Mouse (Mus musculus) embryonic fibroblast, embryonic 13.5 days (primary cell): ENCODE measurements around the gene Olig1. TPM values are rescaled to one million over a fixed set of nuclear protein-coding genes. Genes with fewer than 3 reads are reported as not detected.

ENCODE experiments used
- H3K27ac ChIP-seq: 2 replicates; pipeline ENCODE4 v1.5.1; 2012; ENCODE audit warnings: low read length, control low read depth, inconsistent platforms; ENCODE audit not compliant: insufficient read depth
- H3K4me1 ChIP-seq: 2 replicates; pipeline ENCODE4 v1.6.1; 2011; ENCODE audit warnings: low read length; ENCODE audit not compliant: control insufficient read depth, insufficient read depth
- H3K4me3 ChIP-seq: 2 replicates; pipeline ENCODE4 v1.5.1; 2011; ENCODE audit warnings: mild to moderate bottlenecking, control low read depth, low read length; ENCODE audit not compliant: insufficient read depth
- CTCF ChIP-seq: IDR thresholded peaks from 2 replicates; pipeline ENCODE4 v1.5.1; 2011; ENCODE audit warnings: mild to moderate bottlenecking, control low read depth, low read length, moderate library complexity, borderline replicate concordance; ENCODE audit not compliant: insufficient read depth
- POLR2A ChIP-seq: IDR thresholded peaks from 2 replicates; pipeline ENCODE4 v1.6.1; 2011; ENCODE audit warnings: low read depth, mild to moderate bottlenecking, control low read depth, low read length, moderate library complexity
- polyA plus RNA-seq: library from polyadenylated mRNA; stranded (reverse); fragments of >200 nt; gene quantifications from 2 replicates; pipeline ENCODE4 v1.2.4, GENCODE M21; 2011; ENCODE audit warnings: low read depth; ENCODE audit not compliant: missing spikeins, insufficient read length

The Olig1 gene
- polyA plus RNA-seq, 1 experiment: 0.47 TPM

DNA sequence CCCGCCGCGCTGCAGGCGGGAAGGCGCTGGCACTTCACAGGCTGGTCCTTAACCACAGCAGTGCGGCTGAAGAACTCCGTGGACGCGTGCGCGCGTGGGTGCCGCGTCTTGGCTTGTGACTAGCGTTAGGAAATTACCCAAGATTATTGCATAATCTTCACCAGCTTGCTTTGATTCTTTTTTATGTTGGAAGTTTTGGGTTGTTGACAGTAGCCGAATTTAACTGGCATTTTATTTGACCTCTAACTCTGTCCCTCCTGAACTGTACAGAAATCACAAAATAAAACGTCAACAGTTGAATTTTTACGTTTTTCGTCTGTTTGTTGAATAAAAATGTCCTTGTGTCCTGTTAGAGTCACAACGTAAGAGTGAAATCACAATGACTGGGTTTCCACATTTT, 2.1 kb downstream of the Olig1 start:
- no peak overlapping the region for H3K27ac ChIP-seq
- no peaks in the 10 kb centered on the region for H3K4me1 ChIP-seq
- TF ChIP-seq CTCF (no peak), POLR2A (no peak)
- H3K4me3 ChIP-seq: no peak overlapping the region

DNA sequence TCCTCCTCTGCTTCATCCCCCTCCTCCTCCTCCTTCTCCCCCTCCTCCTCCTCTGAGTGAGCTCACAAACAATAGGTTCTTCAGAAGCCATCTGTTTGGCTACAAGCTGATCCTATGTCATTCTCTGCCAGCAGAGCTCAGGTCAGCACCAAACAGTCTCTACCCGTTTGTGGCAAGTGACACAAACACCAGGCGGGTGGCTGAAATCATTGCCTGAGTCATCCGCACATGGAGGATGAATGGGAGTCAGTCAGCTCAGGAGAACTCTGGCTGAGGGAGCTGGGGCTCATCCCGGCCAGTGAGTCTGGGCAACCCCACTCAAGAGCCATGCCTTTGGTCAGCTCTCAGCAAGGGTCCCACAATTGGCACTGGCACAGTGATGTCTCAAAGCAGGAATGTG, 10.9 kb downstream of the Olig1 start:
- Histone ChIP-seq H3K4me1 (no peaks in the 10 kb centered on the region), H3K27ac (no peak overlapping the region), H3K4me3 (no peak overlapping the region)
- TF ChIP-seq CTCF (no peak), POLR2A (no peak)

DNA sequence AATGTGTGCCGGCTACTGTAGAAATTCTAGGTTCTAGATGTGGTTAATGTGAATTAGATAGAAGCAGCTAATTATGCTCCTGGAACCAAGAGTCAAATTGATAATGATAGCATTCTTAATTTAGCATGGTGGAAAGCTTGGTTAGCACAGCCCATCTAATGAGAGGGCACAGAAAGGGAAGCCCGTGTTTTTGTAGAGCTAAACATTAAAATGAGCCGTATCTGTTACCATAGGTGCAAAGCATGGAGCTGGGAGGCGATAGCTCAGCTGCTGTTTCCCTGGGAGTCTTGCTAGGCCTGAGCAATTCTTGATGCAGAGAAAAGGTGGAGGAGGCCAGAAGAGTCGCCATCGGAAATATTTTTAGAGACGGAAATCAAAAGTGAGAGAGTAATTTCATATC, 22.5 kb downstream of the Olig1 start:
- no peaks in the 10 kb centered on the region for H3K4me1 ChIP-seq

DNA sequence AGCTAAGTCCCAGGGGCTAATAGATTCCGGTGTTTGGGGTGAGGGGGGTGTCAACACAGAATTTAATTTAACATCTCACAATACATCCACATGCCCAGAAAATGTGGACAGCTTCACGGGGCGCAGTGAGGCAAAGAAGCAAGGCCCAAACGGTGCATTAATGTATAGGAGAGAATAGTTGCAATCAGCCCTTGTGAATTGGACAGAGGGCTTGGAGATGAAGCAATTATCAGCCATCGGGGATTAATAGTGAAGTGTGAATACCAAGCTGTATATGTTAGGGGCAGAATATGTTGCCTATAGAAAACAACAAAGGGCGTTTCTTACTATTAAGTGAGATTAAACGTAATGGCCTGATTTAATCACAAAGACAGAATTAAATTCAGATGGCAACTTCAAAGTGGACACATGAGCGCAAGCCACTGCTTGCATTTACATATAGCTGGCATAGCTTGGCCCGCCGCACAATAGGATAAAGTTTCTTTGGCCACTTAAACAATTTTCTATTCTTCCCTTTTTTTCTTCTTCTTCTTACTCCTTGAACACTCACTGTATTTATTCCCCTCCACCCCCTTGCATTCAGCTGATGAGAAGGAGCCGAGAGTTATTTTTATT, 23.3 kb downstream of the Olig1 start:
- Histone ChIP-seq H3K4me1 (no peaks in the 10 kb centered on the region), H3K4me3 (no peak overlapping the region), H3K27ac (no peak overlapping the region)
- no peak for TF ChIP-seq CTCF
- no peak for TF ChIP-seq POLR2A

More for the DNA sequence above, 22.5 kb downstream of the Olig1 start:
- TF ChIP-seq CTCF (no peak), POLR2A (no peak)
- Histone ChIP-seq H3K27ac (no peak overlapping the region), H3K4me3 (no peak overlapping the region)

DNA sequence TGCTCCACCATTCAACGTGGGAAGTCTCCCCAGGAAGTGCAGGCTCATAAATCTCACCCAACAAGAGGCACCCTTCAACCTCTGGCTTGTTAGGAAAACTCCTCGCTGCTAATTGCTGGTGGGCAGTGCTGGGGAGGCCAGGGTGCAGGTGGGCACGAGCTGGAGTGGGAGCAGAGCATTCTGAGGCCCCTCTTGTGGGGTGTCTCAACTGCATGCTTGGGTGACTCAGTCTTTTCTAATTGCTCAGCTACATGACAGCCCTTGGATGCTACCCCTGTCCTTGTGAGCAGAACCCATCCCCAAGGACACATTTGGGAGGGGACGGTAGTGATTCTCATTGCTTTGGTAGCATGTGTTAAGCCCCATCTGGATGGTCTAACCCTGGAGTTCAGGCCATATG, 28.2 kb downstream of the Olig1 start:
- H3K4me1 ChIP-seq: no peaks in the 10 kb centered on the region
- H3K4me3 ChIP-seq: no peak overlapping the region
- TF ChIP-seq CTCF: no peak
- no peak for TF ChIP-seq POLR2A
- no peak overlapping the region for H3K27ac ChIP-seq

DNA sequence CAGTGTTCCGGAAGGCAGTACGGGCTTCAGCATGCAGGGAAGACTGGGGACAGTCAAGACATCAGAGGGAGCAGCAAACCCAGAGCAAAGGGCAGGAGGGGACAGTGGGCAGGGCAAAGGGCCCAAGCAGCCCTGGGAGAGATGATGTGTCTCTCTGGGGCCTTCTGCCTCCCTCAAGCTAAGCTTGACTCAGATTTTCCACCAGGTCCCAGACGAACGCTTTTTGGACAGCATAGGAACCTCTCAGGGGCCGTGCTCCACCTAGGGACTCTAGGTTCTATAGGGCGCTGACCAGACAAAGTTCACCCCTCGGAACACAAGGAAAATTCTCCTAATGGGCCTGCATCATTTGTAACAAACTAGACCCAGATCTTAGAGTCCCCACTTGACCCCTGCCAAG, 29.8 kb downstream of the Olig1 start:
- no peak overlapping the region for H3K27ac ChIP-seq
- TF ChIP-seq POLR2A (no peak), CTCF (no peak)
- no peak overlapping the region for H3K4me3 ChIP-seq
- H3K4me1 ChIP-seq: no peaks in the 10 kb centered on the region

DNA sequence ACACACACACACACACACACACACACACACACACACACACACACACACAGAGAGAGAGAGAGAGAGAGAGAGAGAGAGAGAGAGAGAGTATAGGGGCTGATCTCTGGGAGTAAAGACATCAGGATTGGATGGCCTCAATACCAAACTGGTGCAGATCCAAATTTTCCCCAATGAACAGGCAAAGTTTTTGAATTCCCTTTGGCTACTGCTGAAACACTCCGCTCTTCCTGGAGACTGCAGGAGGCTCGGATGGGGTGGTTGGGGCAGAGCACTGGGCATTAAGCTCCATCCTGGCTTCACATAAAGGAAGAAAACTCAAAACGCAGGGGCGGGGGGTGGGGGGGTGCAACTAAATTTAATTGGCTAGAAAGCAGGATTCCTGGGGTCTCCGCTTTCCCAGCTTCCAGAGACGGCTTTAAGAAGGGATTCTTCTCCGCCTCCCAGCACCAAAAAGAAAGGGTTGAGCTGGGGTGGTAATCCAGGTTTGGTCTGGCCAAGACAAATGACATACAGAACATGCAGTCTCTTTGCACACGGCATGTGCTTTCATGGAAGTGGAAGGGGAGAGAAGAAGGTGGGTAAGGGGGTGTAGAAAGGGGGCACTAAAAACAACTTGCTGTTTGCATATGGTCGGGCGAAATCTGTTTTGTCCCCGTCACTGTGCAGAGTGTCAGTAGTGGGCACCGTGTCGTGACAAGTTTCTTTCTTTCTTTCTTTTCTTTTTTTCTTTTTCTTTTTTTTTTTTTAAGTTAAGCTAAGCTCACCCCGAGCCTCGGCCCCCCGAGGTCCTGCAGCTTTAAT, 31.3 kb downstream of the Olig1 start:
- H3K4me1 ChIP-seq: no peaks in the 10 kb centered on the region
- no peak overlapping the region for H3K27ac ChIP-seq
- TF ChIP-seq POLR2A (no peak), CTCF (no peak)
- H3K4me3 ChIP-seq: no peak overlapping the region

DNA sequence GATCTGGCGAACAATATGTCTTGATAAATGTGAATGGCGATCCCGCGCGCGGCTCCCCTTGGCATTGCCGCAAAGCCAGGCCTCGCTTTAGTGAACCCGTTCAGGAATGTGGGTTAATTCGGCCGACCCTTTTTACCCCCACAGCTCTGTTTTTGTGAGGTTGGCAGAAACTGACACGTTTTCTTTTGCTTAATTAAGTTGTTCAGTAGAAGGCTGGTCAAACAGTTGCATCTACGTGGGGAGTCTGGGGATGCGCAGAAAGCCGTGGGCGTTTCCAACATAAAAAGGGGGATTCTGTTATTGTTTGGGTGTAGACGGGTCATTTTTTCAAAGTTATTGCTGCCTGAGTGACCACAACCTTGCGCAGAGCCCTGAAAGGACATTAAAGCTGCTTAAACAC, 31.9 kb downstream of the Olig1 start:
- H3K27ac ChIP-seq: no peak overlapping the region
- no peak overlapping the region for H3K4me3 ChIP-seq
- H3K4me1 ChIP-seq: no peaks in the 10 kb centered on the region
- no peak for TF ChIP-seq POLR2A
- no peak for TF ChIP-seq CTCF

DNA sequence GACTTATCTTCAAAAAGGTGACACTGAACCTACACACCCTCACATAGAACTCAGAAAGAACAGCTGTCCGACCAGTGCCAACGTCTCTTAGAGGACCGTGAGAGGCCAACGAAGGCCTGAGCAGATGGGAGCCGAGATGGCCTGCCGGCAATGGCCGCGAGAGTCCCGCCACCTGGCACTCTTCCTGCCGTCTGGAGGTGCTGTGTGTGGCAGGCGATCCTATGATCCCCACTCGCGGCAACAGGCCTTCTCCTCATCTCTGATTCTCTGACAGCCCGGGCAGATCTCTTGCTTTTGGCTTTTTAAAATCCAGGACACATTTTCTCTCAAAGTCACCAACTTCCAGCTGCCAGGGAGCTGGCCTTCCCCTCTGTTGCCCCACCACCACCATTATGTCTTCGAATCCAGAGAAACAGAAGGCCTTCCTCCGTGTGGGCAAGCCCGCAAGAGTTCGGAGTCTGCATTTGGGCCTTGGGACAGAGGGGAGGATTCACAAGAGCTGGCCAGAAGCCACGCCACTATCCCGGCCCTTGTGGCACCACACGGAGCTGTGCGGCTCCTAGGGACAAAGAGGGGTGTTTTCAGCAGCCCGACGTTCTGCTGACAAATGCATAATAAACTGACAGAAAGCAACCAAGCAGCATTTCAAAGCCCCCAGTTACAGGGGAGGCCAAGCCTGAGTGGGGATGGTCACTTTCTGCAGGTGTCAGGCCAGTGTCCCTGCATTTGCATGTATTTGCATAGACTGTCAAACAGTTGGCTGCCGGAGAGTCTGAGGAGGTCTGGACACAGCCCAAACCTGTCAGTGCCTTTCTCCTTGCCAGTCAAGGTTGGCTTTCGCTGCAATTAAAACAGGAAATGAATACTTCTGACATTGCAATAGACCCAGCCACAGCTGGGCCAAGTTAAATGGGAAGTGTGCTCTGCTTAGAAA, 34.5 kb downstream of the Olig1 start:
- Histone ChIP-seq H3K4me3 (no peak overlapping the region), H3K27ac (no peak overlapping the region), H3K4me1 (no peaks in the 10 kb centered on the region)
- no peak for TF ChIP-seq POLR2A
- TF ChIP-seq CTCF: no peak

DNA sequence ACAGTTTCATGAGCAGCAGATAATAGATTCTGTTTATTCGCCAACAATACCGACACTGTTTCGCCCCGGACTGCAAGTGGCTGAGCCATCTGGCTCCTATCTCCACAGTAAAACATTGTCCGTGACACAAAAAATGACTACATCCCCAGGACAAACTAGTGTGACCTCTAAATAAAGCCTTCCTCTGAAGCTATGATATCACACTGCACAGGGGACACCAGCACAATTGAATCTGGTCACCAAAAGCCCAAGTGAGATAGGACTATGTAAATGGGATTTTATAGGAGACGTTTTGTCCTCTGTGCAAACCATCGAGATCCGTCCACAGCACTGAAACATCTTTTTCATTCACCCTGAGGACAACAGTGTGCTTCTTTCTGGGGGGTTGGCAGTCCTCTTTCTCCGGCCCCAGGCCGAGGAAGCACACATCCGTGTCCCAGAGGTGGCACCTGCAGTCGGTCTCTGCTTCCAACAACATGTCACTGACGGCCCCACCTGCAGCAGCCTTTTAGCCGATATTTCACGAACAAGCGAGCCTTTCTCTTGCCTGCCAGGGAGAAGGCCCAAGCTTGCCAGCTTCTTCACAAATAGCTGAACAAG, 36.0 kb downstream of the Olig1 start:
- H3K4me1 ChIP-seq: no peaks in the 10 kb centered on the region
- TF ChIP-seq POLR2A (no peak), CTCF (no peak)
- H3K4me3 ChIP-seq: no peak overlapping the region
- H3K27ac ChIP-seq: no peak overlapping the region
